Mouse (Mus musculus) urinary bladder, postnatal 25 days (tissue): ENCODE data around the gene Snrpa.
"Not testable (repeated sequence)": the region's sequence is repeated elsewhere in the genome, so short reads cannot be mapped to it uniquely, and the experiment has no call there.

ENCODE experiments used
- DNase-seq: peaks from one replicate; pipeline ENCODE4 v3.0.0; 2022; ENCODE audit warnings: low spot score

The Snrpa gene

GRCm38 (mm10) chr7:27195681-27196611, at the start of gene Snrpa, which contains the start of gene BC024978:
Gene Snrpa, minus strand, starts transcription at chr7:27196271.
Gene BC024978, plus strand, starts transcription at chr7:27195781.
- DNase-seq: peak; percentile 87

- not testable (repeated sequence) for DNase-seq
These were observed 48.0 kb upstream of the Snrpa start for GRCm38 (mm10) chr7:27244088-27244487.

GRCm38 (mm10) chr7:27243211-27243610, 47.1 kb upstream of the Snrpa start:
- DNase-seq: no peak

GRCm38 (mm10) chr7:27238568-27238967, 42.5 kb upstream of the Snrpa start:
- DNase-seq: no peak

- DNase-seq: no peak
These were observed 41.5 kb upstream of the Snrpa start for GRCm38 (mm10) chr7:27237527-27237926.

GRCm38 (mm10) chr7:27235726-27236125, 39.7 kb upstream of the Snrpa start:
- no peak for DNase-seq

GRCm38 (mm10) chr7:27233300-27233699, 37.2 kb upstream of the Snrpa start:
- no peak for DNase-seq

- DNase-seq: peak; percentile 85
These were observed 36.8 kb upstream of the Snrpa start, which contains the start of gene Coq8b for GRCm38 (mm10) chr7:27232781-27233281. Gene Coq8b, plus strand, starts transcription at chr7:27233023.

GRCm38 (mm10) chr7:27231693-27232331, 35.7 kb upstream of the Snrpa start:
- DNase-seq: peak; percentile 57

- no peak for DNase-seq
These were observed 34.7 kb upstream of the Snrpa start for GRCm38 (mm10) chr7:27230781-27231180.

- DNase-seq: no peak
These were observed 32.8 kb upstream of the Snrpa start for GRCm38 (mm10) chr7:27228865-27229264.

GRCm38 (mm10) chr7:27228281-27228821, 32.3 kb upstream of the Snrpa start, which contains the start of gene Itpkc:
Gene Itpkc, minus strand, starts transcription at chr7:27228661.
- DNase-seq: peak; percentile 88

GRCm38 (mm10) chr7:27227676-27228075, 31.6 kb upstream of the Snrpa start:
- DNase-seq: no peak

GRCm38 (mm10) chr7:27227276-27227675, 31.2 kb upstream of the Snrpa start:
- no peak for DNase-seq

GRCm38 (mm10) chr7:27224877-27225575, 29.0 kb upstream of the Snrpa start:
- peak; percentile 30 for DNase-seq

GRCm38 (mm10) chr7:27222538-27222937, 26.5 kb upstream of the Snrpa start:
- no peak for DNase-seq

GRCm38 (mm10) chr7:27221939-27222338, 25.9 kb upstream of the Snrpa start:
- DNase-seq: no peak

- DNase-seq: no peak
These were observed 23.9 kb upstream of the Snrpa start for GRCm38 (mm10) chr7:27219937-27220336.

- no peak for DNase-seq
These were observed 22.5 kb upstream of the Snrpa start for GRCm38 (mm10) chr7:27218586-27218985.

- no peak for DNase-seq
These were observed 16.6 kb upstream of the Snrpa start for GRCm38 (mm10) chr7:27212626-27213025.

GRCm38 (mm10) chr7:27203730-27204449, 7.8 kb upstream of the Snrpa start:
- DNase-seq: no peak
